Mouse (Mus musculus) mouse trophoblast stem cell (cell line): ENCODE data around the gene Olfr829.
"Not testable (repeated sequence)": the region's sequence is repeated elsewhere in the genome, so short reads cannot be mapped to it uniquely, and the experiment has no call there.

Experiments
- in situ Hi-C, 2 experiments: fragments of 300-500 bp; cut with MseI, MboI; formaldehyde crosslinking; loops; 2 replicates in 1 of 2; 3 replicates in 1 of 2; pipeline ENCODE4 v1.15.1; 2025

The Olfr829 gene

DNA sequence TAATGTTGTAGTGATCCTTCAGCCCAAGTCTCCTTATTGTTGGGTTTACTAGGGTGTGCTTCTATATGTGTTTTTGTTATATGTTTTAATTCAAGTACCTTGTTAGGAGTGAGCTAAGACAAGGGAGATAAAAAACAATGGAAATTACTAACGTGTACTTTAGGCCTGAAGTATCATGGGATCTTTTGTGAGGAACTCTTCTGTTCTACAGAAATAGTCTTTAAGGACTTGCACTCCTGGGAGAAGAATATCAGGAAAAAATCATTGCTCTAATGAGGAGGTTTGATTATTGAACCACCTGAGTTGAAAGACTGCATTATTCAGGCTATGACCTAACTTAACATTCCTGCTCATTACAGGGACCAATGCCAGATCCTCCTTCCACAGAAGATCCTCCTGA is at the start of gene Olfr829:
Olfr829 (plus strand) TSS at position 301 of the 400 bp plus-strand sequence.
- in situ Hi-C loops = no loop called here

DNA sequence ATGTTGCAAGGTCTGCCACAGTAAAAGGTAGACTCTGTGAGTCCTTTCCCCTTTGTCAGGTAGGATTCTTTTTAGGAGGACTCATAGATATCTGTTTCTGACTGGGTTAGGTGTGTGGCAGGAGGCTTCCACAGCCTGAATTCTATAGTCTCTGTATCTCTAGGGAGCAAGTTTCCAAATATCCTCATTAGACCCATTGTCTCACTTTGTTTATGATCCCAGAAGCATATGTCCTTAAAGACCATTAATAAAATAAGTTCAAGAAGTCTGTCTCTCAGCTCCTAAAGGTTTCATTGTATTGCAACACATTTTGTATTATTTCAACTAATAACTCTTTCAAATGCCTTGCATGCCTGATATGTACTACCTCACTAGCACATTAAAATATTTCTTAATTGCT is 35.3 kb upstream of the Olfr829 start, which contains the start of gene Olfr828:
Olfr828 (minus strand) TSS at position 101 of the 400 bp plus-strand sequence.
- in situ Hi-C loops = no loop called here

- in situ Hi-C loops = no loop called here
Observed at GRCm38 (mm10) chr9:18874393-18874792, 19.7 kb downstream of the Olfr829 start, which contains the start of gene Olfr830. Gene Olfr830, plus strand, starts transcription at chr9:18874693.

DNA sequence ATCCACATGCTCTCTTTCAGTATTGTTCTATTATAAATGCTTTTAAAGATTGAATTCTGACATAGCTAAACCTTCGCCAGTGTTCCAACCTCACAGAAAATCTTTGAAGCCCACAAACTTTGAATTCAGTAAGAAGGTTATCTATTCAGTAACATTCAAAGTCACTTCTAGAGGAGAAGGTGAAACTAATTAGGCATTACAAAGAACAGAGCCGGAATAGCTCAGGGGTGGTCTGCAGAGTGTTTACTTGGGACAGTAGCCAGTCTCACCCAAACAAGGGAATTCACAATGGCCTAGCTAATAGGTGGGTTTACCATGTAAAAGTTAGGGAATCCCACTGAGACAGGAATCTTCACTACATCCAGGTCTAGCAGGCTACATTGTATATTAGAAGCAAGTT is 53.0 kb downstream of the Olfr829 start:
- in situ Hi-C loops = not testable (repeated sequence)
